Mouse (Mus musculus) embryonic facial prominence, embryonic 13.5 days (tissue): ENCODE measurements around the gene Ulk4. TPM values are rescaled to one million over a fixed set of nuclear protein-coding genes. Genes with fewer than 3 reads are reported as not detected.
"Not testable (repeated sequence)": the region's sequence is repeated elsewhere in the genome, so short reads cannot be mapped to it uniquely, and the experiment has no call there.

Experiments
- ATAC-seq: fragments of 200-750 bp; cut with Nextera tagmentation; 2 replicates; pipeline ENCODE4 v1.8.0; 2017; ENCODE audit warnings: low read depth; ENCODE audit not compliant: insufficient number of reproducible peaks, insufficient read depth, low FRiP score, low TSS enrichment
- H3K27ac ChIP-seq: fragments of 300-500 bp; sonication (generic); 2 replicates; pipeline ENCODE4 v1.5.1; 2015; ENCODE audit warnings: moderate library complexity, mild to moderate bottlenecking, inconsistent platforms
- H3K27me3 ChIP-seq: fragments of 300-500 bp; sonication (generic); 2 replicates; pipeline ENCODE4 v1.6.1; 2015; ENCODE audit warnings: mild to moderate bottlenecking, inconsistent platforms
- H3K36me3 ChIP-seq: fragments of 300-500 bp; sonication (generic); 2 replicates; pipeline ENCODE4 v1.6.1; 2015; ENCODE audit warnings: mild to moderate bottlenecking, inconsistent platforms
- H3K4me1 ChIP-seq: fragments of 300-500 bp; sonication (generic); 2 replicates; pipeline ENCODE4 v1.6.1; 2015; ENCODE audit warnings: inconsistent platforms
- H3K4me2 ChIP-seq: fragments of 300-500 bp; sonication (generic); 2 replicates; pipeline ENCODE4 v1.6.1; 2015; ENCODE audit warnings: moderate library complexity, mild to moderate bottlenecking, inconsistent platforms
- H3K4me3 ChIP-seq: fragments of 300-500 bp; sonication (generic); 2 replicates; pipeline ENCODE4 v1.5.1; 2015; ENCODE audit warnings: mild to moderate bottlenecking, inconsistent platforms
- H3K9ac ChIP-seq: fragments of 300-500 bp; sonication (generic); 2 replicates; pipeline ENCODE4 v1.6.1; 2015; ENCODE audit warnings: mild to moderate bottlenecking, inconsistent platforms
- H3K9me3 ChIP-seq: fragments of 300-500 bp; sonication (generic); 2 replicates; pipeline ENCODE4 v1.6.1; 2016; ENCODE audit warnings: inconsistent platforms
- WGBS: fragments of 180-500 bp; shearing (Covaris S2); methylation state at CpG from one replicate; pipeline ENCODE4 v1.1.7; 2015; ENCODE audit warnings: mixed read lengths; 5-methylcytosine and 5-hydroxymethylcytosine counted together
- polyA plus RNA-seq: library from polyadenylated mRNA; unstranded; fragments of >200 nt; fragmentation: Nextera tagmentation; extraction: Ambion mirVana; gene quantifications from 2 replicates; pipeline ENCODE4 v1.2.1, GENCODE M21; 2015

The Ulk4 gene
- polyA plus RNA-seq, 1 experiment from 2014 or later: 213 TPM

- H3K36me3 ChIP-seq: peaks cover 3% of the 10 kb centered on the region; the same call in 1 of the 2 replicates
Observed at GRCm38 (mm10) chr9:121215349-121216000, 61.5 kb downstream of the Ulk4 start.

DNA sequence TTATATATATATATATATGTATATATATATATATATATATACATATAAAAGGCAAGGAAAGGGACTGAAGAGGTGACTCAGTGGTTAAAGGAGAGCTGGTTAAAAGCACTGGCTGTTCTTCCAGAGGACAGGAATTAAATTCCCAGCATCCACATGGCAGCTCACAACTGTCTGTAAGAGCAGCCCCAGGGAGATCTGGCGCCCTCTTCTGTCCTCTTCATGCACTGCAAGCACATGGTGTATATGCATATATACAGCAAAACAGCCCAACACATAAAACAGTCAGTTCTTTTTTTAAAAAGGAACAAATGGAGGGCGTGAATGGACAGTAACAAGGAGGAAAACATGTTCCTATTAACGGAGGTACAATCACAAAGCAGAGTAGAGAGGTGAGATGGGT is 64.7 kb downstream of the Ulk4 start:
- Histone ChIP-seq H3K4me1 (no peaks in the 10 kb centered on the region), H3K9ac (no peak overlapping the region), H3K36me3 (peaks cover 17% of the 10 kb centered on the region), H3K27ac (no peak overlapping the region), H3K9me3 (peaks cover 4% of the 10 kb centered on the region; the same call in 1 of the 2 replicates), H3K4me2 (no peak overlapping the region), H3K27me3 (no peaks in the 10 kb centered on the region), H3K4me3 (no peak overlapping the region)
- ATAC-seq: no peak
- WGBS: 58% methylated on average over 3 of the region's 3 CpGs

More at GRCm38 (mm10) chr9:121215349-121216000, 61.5 kb downstream of the Ulk4 start:
- 0 out of 2 replicates have a peak, but pooled peaks have one; percentile 22 for ATAC-seq
- Histone ChIP-seq H3K9ac (no peak overlapping the region), H3K9me3 (no peaks in the 10 kb centered on the region), H3K4me2 (no peak overlapping the region), H3K4me1 (no peaks in the 10 kb centered on the region), H3K27me3 (no peaks in the 10 kb centered on the region), H3K4me3 (no peak overlapping the region), H3K27ac (no peak overlapping the region)
- WGBS: 32% methylated on average over 3 of the region's 3 CpGs

- Histone ChIP-seq H3K9me3 (peaks cover 4% of the 10 kb centered on the region; the same call in 1 of the 2 replicates), H3K4me2 (no peak overlapping the region), H3K36me3 (peaks cover 13% of the 10 kb centered on the region), H3K4me3 (no peak overlapping the region), H3K27ac (no peak overlapping the region), H3K9ac (no peak overlapping the region), H3K4me1 (no peaks in the 10 kb centered on the region), H3K27me3 (no peaks in the 10 kb centered on the region)
- ATAC-seq: no peak
- 68% methylated on average over 7 of the region's 7 CpGs for WGBS
Observed at GRCm38 (mm10) chr9:121205046-121205445, 72.0 kb downstream of the Ulk4 start.

- Histone ChIP-seq H3K4me2 (no peak overlapping the region), H3K4me3 (no peak overlapping the region), H3K4me1 (no peaks in the 10 kb centered on the region), H3K36me3 (peaks cover 10% of the 10 kb centered on the region), H3K27ac (no peak overlapping the region), H3K9ac (no peak overlapping the region), H3K9me3 (peaks cover under 1% of the 10 kb centered on the region; the same call in 1 of the 2 replicates), H3K27me3 (no peaks in the 10 kb centered on the region)
- 79% methylated on average over 14 of the region's 14 CpGs for WGBS
- ATAC-seq: no peak
Observed at GRCm38 (mm10) chr9:121204149-121204800, 72.7 kb downstream of the Ulk4 start.

DNA sequence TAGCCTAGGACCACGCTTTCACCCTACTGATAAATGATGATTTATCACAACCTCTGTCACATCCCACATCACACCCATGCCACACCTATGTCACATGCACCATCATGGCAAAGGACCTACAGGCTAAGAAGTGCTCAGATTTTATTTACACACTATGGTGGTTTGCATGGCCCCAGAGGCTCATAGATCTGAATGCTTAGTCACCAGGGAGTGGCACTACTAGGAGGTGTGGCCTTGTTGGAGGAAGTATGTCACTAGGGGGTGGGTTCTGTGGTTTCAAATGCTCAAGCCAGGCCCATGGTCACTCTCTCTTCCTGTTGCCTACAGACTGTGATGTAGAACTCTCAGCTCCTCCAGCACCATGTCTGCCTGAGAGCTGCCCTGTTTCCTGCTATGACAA is 73.3 kb downstream of the Ulk4 start:
- Histone ChIP-seq H3K4me2 (no peak overlapping the region), H3K4me3 (no peak overlapping the region), H3K4me1 (no peaks in the 10 kb centered on the region), H3K27ac (no peak overlapping the region), H3K9ac (no peak overlapping the region), H3K9me3 (no peaks in the 10 kb centered on the region), H3K36me3 (peaks cover 7% of the 10 kb centered on the region), H3K27me3 (no peaks in the 10 kb centered on the region)
- WGBS: 88% methylated on average over 1 of the region's 1 CpGs
- ATAC-seq: no peak

GRCm38 (mm10) chr9:121199146-121199685 is 77.8 kb downstream of the Ulk4 start:
- ATAC-seq, H3K4me2 ChIP-seq, H3K27ac ChIP-seq, H3K27me3 ChIP-seq, H3K36me3 ChIP-seq, H3K4me3 ChIP-seq, H3K4me1 ChIP-seq, H3K9ac ChIP-seq: not testable (repeated sequence)
- 90% methylated on average over 5 of the region's 5 CpGs for WGBS
- H3K9me3 ChIP-seq: peaks cover 14% of the 10 kb centered on the region

GRCm38 (mm10) chr9:121196473-121196872 is 80.5 kb downstream of the Ulk4 start:
- 93% methylated on average over 9 of the region's 9 CpGs for WGBS
- Histone ChIP-seq H3K4me2 (no peak overlapping the region), H3K4me1 (no peaks in the 10 kb centered on the region), H3K9me3 (peaks cover 36% of the 10 kb centered on the region), H3K9ac (no peak overlapping the region), H3K36me3 (peaks cover 27% of the 10 kb centered on the region), H3K27ac (no peak overlapping the region), H3K27me3 (no peaks in the 10 kb centered on the region), H3K4me3 (no peak overlapping the region)
- ATAC-seq: no peak

DNA sequence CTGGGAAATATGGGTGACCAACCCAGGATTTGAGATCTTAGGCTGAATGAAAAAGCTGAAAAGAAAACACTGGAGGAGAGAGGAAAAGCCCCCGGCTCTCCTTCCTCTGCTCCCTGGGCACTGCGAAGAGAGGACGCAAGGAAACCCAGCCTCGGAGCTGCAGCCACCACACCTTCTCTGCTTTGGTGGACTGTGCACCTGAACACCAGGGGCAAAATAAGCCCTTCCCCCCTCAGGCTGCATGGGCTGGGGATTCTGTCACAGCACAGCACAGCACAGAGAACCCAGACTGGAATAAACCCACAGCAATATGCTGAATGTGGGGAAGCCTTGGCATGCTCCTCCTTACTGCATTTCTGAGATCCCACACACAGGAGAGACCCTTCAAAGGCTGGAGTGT is 81.9 kb downstream of the Ulk4 start:
- Histone ChIP-seq H3K27ac (no peak overlapping the region), H3K4me3 (no peak overlapping the region), H3K36me3 (peaks cover 29% of the 10 kb centered on the region), H3K4me1 (no peaks in the 10 kb centered on the region), H3K4me2 (no peak overlapping the region), H3K9ac (no peak overlapping the region), H3K9me3 (peaks cover 36% of the 10 kb centered on the region), H3K27me3 (no peaks in the 10 kb centered on the region)
- no peak for ATAC-seq
- WGBS: 96% methylated on average over 4 of the region's 4 CpGs

- Histone ChIP-seq H3K4me2 (no peak overlapping the region), H3K4me3 (no peak overlapping the region), H3K9ac (no peak overlapping the region), H3K4me1 (no peaks in the 10 kb centered on the region), H3K27me3 (no peaks in the 10 kb centered on the region), H3K36me3 (peaks cover 33% of the 10 kb centered on the region), H3K27ac (no peak overlapping the region), H3K9me3 (peaks cover 36% of the 10 kb centered on the region)
- ATAC-seq: no peak
- WGBS: 82% methylated on average over 26 of the region's 26 CpGs
Observed at GRCm38 (mm10) chr9:121192601-121193370, 84.2 kb downstream of the Ulk4 start.

GRCm38 (mm10) chr9:121187811-121188210 is 89.2 kb downstream of the Ulk4 start:
- Histone ChIP-seq H3K4me2 (no peak overlapping the region), H3K4me1 (no peaks in the 10 kb centered on the region), H3K27me3 (no peaks in the 10 kb centered on the region), H3K27ac (no peak overlapping the region), H3K9ac (no peak overlapping the region), H3K9me3 (peaks cover 8% of the 10 kb centered on the region), H3K36me3 (peaks cover 29% of the 10 kb centered on the region), H3K4me3 (no peak overlapping the region)
- ATAC-seq: no peak
- WGBS: 80% methylated on average over 8 of the region's 8 CpGs

DNA sequence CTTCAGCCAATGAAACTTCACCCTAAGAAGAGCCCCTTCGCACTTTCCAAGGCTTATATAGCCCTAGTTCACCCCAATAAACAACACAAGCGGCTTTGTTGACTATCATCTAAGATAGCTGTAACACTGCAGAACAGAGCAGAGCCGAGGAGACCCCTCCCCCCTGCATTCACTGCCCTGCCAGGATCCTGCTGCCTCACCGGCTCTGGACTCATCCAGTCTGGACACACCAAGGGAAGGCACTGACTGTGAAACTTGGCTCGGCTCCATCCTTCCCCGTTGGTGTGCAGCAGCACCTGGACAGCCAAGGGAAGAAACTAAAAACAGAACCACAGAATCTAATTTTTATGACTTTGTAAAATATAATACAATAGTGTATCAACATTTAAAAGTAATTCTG is 91.2 kb downstream of the Ulk4 start:
- WGBS: 70% methylated on average over 6 of the region's 6 CpGs
- Histone ChIP-seq H3K27ac (no peak overlapping the region), H3K4me3 (no peak overlapping the region), H3K27me3 (no peaks in the 10 kb centered on the region), H3K9me3 (no peaks in the 10 kb centered on the region), H3K4me2 (no peak overlapping the region), H3K9ac (no peak overlapping the region), H3K36me3 (peaks cover 15% of the 10 kb centered on the region; the same call in 1 of the 2 replicates), H3K4me1 (no peaks in the 10 kb centered on the region)
- ATAC-seq: no peak
